Mouse (Mus musculus) retina, postnatal 7 days (tissue): Measurements from ENCODE around the gene Rnf26.
"Not testable (repeated sequence)": the region's sequence is repeated elsewhere in the genome, so short reads cannot be mapped to it uniquely, and the experiment has no call there.

ENCODE experiments used
- DNase-seq: peaks from one replicate; pipeline ENCODE4 v3.0.0-alpha.2; 2012; ENCODE audit warnings: low read depth, low spot score

Gene Rnf26

DNA sequence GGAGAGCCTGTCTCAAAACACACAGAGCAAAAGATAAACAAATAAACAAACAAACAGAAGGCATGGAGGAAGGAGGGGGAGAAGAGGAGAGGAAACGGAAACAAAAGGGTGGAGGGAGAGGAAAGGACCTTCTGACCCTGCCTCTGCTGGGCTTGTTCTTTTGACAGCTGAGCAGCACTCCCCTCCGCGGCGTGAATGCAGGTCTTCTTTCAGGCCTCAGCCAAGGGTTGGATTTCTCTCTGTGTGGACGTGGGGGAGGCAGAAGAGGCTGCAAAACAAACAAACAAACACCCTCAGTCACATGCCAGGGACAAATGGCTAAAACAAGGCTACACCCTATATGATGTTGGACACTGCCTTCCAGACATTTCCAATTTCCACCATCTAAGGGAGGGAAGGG, 11.7 kb upstream of the Rnf26 start:
- no peak for DNase-seq

DNA sequence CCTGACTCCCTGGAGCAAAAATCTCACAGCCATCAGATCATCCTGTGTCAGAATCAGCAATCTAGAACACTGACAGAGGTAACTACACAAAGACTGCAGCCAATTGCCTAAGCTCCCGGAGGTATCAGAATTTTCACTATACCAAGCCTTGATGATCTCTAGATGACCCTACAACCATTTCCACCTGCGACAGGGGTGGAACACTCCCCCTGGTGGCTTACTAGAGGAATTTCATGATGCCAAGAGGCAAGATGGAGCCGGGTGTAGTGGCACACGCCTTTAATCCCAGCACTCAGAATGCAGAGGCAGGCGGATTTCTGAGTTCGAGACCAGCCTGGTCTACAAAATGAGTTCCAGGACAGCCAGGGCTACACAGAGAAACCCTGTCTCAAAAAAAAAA, 11.0 kb upstream of the Rnf26 start:
- DNase-seq: no peak

DNA sequence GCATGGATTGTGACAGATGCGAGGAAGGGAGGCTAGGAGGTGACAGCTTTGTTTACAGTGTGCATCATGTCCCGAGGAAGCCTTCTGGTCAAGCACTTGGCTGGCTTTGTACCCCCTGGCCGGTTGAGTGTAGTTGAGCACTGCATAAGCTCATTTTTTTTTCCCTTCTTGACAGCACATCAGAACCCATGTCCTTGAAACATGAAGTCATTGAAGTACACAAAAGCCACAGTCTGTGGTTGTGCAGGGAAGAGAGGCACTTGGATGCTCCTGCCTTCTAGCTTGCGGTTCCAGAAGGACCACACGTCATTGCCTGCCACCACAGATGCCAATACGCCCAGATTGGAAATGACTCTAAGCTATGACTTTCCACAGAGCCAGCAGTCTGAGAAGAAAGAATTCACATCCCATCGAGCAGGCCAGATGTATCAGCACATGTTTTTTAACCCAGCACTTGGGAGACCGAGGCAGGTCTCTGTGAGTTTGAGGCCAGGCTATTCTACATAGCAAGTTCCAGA, 6.7 kb upstream of the Rnf26 start:
- no peak for DNase-seq

DNA sequence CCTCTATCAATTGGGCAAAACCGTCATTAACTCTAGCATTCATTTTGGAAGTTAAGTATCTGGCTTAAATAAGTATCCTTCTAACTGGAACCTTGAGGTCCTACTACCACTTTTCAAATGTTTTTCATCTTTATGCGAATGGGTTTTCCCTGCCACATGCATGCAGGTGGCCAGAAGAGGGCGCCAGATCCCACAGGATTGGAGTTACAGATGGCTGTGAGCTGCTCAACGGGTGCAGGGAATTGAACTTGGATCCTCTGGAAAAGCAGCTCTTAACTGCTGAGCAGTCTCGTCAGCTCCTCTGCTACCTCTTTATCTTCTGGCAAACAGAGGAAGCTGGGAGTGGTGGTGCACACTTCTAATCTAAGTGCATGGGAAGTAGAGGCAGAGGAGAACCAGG, 5.7 kb upstream of the Rnf26 start:
- DNase-seq: no peak

DNA sequence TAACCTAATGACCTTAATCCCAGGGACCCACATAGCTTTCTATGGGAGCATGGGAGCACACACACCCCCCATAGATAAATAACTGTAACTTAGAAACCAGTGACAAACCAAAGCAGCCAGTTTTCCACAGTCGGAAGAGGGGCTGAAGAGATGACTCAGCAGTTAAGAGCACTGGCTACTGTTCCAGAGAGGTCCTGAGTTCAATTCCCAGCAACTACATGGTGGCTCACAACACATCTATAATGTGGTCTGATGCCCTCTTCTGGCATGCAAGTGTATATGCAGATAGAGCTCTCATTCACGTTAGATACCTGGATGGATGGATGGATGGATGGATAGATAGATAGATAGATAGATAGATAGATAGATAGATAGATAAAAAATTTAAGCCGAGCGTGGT, 2.9 kb upstream of the Rnf26 start:
- DNase-seq: no peak

DNA sequence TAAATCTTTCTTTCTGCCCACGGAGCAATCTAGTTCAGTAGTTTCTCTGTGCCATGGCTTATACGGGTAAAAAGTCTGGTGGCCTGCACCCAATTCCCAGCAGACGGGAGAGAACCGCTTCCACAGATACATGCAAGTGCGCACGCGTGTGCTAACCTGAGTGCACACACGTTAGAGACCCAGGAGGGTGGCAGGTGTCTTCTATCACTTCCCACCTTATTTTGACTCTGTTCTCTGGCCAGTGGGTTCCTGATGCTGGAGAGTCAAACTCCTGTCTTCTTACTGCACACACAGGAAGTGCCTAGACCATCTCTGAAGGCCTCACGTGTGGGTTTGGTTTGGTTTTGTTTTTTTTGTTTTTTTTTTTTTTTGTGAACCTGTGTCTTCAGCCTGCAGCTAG, 2.3 kb upstream of the Rnf26 start:
- DNase-seq: no peak

DNA sequence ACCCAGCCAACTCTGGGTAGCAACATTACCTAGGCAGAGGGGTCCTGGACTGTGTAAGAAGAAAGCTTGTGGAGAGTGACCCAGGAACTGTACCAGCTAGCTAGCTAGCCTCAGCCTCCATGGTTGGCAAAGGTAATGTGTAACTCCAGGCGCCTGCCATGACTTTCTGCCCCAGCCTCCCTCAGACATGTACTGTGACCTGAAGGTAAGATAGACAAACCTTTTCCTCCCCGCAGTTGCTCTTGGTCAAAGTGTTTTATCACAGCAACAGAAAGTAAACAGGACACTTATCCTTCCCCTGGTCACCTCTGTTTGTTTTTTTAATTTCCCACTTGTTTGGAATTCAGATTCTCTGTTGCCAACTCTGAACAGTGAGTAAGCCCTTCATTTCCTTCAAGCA, 1.1 kb upstream of the Rnf26 start:
- DNase-seq: no peak

DNA sequence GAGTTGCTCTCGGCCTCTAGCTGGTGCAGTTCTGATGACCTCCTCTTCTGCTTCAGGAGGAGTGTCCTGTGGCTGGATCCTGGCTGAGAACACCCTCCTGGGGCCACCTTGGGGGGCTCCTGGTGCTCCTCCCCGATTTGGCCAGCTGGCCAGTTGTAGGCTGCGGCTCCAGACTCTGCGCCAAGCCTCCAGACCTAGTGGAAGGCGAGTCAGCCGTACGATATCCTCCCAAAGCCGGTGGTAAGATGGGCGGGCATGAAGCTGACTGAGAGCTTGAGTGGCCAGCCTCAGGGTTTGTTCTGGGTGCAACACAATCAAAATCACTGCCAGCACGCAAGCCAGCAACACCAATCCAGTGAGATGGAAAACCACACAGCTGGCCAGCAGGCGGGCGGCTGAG, 1.4 kb downstream of the Rnf26 start:
- not testable (repeated sequence) for DNase-seq

DNA sequence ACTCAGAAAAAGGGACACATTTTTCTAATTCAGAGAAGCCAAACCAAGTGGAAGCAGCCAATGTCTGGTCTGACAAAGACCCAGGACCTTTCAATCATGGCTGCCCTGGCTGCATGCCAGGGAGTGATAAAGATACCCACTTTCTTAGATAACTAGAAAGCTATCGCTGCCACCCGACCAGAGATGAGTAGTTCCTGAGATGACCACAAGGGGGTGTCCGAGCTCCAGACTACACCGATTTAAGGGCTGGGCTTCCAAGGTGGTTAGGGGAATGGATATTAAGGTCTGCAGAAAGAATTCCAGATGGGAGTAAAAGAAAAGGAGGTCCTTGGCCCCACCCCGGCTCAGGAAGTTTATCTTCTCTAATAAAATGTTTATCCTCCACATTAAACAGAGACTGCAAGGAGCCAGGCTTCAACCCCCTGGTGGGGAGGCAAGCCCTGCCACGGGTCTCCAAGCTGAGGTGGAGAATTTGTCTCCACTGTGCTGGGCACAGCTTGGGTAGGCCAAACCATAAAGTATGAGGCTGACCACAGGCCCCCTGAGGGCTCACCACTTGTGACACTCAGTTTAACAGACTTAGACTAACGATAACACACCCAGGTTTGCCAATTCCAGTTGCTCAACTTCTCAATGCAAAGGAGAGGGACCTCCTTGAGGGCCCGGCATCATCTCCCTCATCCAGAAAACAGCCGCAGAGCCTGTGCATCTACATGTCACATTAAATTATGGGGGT, 3.8 kb downstream of the Rnf26 start:
- DNase-seq: peak; percentile 70

DNA sequence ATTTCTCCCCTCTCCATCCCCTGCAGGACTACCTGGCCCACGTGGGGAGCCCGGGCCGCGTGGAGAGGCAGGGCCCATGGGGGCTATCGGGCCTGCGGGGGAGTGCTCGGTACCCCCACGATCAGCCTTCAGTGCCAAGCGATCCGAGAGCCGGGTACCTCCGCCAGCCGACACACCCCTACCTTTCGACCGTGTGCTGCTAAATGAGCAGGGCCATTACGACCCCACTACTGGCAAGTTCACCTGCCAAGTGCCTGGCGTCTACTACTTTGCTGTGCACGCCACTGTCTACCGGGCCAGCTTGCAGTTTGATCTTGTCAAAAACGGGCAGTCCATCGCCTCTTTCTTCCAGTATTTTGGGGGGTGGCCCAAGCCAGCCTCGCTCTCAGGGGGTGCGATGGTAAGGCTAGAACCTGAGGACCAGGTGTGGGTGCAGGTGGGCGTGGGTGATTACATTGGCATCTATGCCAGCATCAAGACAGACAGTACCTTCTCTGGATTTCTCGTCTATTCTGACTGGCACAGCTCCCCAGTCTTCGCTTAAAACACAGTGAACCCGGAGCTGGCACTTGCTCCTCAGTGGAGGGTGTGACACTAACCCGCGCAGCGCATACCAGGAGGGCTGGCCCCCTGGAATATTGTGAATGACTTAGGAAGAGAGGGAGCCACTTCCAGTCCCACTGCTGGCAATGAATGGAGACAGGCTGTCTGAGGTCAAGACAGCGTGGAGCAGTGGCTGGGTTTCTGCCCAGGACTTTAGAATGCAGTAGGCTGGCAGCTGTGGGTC, 4.9 kb downstream of the Rnf26 start:
- no peak for DNase-seq

DNA sequence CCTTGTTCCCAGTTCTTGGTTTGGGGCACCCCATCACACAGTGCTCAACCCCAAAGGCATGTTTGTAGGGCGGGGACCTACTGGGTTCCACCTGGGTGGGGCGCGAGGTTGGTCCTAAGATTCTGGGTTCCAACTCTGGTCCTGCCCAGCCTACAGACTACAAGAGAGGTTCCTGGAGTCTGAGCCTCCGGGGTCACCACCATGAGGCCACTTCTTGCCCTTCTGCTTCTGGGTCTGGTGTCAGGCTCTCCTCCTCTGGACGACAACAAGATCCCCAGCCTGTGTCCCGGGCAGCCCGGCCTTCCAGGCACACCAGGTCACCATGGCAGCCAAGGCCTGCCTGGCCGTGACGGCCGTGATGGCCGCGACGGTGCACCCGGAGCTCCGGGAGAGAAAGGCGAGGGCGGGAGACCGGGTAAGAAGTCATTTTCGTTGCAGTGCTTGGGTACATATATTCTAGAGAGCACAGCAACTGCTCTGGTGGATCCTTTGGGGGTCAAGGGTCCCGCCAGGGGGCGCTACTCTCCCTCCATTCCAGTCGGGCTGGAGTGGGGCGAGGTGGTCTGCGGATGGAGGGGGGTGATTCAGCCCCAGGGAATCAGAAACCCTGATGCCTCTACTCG, 5.6 kb downstream of the Rnf26 start:
- DNase-seq: no peak

DNA sequence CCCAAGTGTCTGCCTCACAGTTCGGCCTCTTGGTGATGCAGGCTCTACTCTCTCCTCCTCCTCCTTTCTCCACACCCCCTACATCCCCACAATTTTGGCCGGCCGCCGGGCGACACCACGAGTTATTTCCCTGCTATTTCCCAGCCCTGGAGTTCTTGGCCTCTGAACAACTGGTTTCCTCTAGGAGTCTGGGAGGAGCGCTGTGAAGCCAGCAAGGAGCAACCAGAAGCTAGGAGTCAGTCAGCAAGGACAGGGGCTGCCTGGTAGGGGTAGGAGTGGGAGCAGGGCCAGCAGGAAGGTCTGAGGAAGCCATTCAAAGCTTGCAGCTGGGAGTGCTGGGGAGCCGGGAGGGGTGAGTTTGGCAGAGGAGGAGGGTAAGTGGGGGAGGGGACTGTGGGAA, 6.2 kb downstream of the Rnf26 start, which contains the start of gene C1qtnf5:
Gene C1qtnf5 (plus strand): TSS at position 136 of the 400 bp plus-strand sequence.
- no peak for DNase-seq

DNA sequence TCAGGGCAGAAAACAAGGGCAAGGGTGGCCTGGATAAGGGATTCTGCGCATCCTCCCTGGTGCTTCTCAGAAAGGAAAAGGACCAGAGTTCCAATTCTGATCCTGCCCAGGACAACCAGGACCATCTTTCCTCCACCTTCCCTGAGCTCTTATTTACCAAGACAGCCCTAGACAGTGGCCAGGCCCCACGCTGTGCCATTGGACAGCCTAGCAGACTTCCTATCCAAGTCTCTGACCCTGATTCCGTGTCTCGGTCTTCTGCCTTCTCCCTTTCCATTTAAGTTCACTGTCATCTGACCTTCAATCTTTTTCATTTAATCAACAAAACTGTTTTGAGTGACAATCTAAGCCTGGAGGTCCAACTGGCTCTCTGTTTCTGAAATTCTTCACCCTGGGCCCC, 6.7 kb downstream of the Rnf26 start:
- no peak for DNase-seq

DNA sequence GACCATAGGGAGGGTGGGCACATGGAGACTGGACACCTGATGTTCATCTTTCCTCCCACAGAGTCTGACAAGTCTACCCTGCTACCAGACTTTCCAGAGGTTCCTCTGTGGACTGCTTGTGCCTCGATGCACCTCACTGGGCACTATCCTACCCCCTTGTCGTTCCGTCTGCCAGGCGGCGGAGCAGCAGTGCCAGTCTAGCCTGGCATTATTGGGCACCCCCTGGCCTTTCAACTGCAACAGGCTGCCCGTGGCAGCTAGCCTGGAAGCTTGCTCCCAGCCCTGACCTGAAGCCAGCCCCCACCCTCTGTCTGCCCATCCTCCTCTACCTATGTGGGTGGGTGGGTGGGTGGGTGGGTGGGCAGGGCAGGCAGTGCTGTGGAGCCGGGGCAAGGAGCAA, 7.1 kb downstream of the Rnf26 start:
- DNase-seq: no peak

DNA sequence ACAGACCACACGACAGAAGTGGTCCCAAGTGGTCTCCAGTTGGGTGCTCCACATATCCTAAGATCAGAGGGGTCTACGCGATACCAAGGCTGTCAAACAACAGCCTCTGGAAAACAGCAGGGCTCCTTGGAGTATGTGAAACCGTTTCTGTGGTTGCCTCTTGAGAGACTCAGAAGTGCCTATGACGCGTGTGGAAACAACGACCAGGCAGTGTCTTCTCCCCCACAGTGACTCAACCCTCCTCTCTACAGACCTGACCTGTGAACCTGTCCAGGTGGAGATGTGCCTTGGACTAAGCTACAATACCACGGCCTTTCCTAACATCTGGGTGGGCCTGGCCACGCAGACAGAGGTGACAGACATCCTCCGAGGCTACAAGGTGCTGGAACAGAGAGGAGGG, 7.5 kb downstream of the Rnf26 start:
- DNase-seq: no peak

DNA sequence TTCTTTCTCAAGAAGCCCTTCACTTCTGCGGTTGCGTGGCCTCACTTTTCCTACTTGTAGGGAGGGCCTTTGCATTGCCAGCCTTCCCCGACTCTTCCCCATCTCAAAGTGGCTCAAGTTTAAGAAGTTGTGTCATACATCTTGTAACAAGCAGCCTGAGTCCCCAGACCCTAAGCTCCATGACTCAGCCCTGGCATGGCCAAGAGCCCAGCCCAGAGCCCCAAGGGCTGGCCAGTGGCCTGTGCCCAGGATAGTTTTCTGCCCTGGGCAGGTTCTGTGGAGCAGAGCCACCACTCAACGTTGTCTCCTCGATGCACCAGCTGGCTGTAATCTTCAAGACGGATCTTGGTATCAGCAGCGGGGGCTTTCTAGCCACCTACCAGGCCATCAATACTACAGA, 8.4 kb downstream of the Rnf26 start:
- DNase-seq: no peak

DNA sequence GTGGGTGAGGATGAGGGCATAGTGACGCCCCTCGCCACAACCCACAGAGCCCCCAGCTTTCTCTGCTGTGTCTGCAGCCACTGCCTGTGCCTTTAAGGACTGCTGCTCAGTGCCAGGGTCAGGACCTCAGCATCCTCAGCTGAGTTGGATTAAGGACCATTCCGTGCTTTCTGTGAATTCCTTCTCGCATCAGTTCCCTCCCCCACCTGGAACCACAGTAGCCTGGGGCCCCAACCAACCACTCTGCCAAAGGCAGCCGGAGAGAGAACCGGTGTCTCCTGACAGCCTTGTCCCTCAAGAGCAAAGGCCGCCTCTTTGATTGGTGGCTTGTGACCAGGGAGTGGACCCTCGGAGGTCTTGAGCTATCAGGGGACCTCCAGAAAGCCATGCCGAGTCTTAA, 11.8 kb downstream of the Rnf26 start, which contains the start of gene Mfrp:
Gene Mfrp (plus strand): TSS at position 240 of the 400 bp plus-strand sequence.
- DNase-seq: no peak

DNA sequence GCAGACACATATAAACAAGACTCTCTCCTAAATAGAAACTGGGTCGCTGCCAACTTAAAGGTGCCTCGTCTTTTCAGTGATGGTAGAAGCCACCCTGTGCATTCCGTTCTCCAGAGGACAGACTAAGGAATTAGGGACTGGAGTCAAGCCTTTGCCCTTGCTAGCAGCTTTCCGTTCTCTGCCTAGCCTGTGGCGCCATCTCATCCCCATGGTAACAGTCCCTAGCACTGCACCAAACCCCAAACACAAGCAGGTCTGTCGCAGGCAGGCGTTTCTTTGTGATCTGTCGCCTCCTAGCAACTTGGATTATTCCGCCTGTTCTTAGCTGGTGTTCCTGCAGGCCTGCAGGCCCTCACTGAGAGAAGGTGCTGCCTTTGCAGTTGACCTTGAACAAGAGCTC, 16.8 kb downstream of the Rnf26 start:
- DNase-seq: no peak

DNA sequence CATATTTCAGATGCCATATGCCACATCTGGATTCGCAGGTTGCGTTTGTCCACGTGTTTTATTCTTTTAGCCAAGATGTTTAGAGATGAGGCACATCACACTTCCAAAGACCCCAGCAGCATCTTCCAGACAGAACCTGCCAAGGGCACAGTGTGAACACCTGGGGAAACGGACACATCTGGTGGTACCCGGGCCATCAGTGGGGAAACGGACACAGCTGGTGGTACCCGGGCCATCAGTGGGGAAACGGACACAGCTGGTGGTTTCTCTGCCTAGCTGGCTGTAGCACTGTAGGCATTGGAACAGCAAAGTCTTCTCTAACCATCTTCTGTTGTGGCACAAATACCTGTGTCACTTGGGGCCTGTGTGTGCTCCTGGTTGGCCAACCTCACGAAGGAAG, 17.5 kb downstream of the Rnf26 start:
- DNase-seq: no peak

DNA sequence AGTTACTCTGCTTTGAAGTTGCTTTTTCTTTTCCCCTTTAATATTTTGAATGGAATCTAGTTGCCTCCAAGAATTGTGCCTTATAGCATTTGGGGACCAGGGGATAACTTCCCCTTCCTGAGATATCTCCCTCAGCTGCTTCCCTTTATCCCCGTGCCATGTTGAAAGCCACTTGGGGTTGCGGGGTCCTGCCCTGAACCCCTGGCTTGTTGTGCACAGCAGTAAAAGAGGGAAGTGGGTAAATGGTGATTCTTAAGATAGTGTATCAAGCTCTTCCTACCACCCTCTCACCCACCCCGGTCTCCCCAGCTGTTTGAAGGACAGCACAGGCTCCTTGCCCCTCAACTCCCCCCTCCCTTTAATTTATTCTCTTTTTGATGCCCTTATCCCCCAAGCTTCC, 18.6 kb downstream of the Rnf26 start:
- DNase-seq: no peak

DNA sequence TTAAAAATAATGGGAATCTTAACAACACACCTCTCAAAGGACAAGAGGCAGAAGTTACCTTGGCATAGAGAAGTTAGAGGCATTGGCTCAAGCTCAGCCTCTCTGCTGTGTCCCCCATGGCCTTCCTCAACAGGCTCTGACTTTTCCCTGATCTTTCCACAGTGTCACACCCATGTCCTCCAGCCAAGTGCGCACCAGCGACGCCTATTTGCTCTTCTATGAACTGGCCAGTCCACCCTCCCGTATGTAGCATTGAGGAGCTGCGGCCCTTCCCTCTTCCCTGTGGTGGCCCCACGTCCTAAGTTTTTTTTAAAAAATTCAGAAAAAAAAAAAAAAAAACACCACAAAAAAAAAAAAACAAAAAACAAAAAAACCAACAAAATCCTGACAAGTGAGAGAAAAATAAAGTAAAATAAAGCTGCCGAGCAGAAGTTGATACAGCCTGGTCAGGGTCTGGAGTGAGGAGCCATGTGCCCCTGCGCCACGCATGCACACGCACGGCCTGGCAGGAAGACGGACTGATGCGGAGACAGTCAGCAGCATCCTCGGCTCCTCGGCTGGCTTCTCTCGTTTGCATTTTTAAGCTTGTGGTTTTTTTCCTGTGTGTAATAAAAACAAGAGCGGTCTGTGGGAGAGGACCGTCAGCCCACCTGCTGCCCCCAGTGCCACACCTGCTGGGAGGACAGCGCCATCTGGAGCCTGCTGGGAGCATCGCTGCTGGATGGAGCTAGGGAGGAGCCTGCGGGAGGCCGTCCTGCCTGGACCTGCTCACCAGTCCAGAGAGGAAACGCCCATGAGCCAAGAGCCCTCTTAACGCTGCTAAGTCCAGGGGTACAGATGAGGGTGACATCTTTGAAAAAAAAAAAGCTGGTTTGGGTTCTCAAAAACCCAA, 19.5 kb downstream of the Rnf26 start:
- DNase-seq: peak; percentile 76
